Mouse (Mus musculus): ENCODE results near the gene Hist3h2a. TPM values are rescaled to one million over a fixed set of nuclear protein-coding genes. Genes with fewer than 3 reads are reported as not detected.

The Hist3h2a gene
- total and polyA plus RNA-seq, 3 experiments: 13.5 to 108 (median 107) TPM

GRCm38 (mm10) chr11:58978027-58978705 lies 23.7 kb downstream of the Hist3h2a start, which contains the start of gene Trim11:
Gene Trim11, plus strand, starts transcription at chr11:58978093.
- H3K27me3 ChIP-seq (ENCODE audit: insufficient read depth, low read length): no peaks in the 10 kb centered on the region
- peak within 1 kb of the TSS; percentile 98 for H3K4me3 ChIP-seq (ENCODE audit: low read depth, low read length)
- H3K36me3 ChIP-seq (replicated peaks): peaks cover 54% of the 10 kb centered on the region
- peak; percentile 46; the same call in 1 of the 2 replicates for ATAC-seq (ENCODE audit: extremely low read depth, insufficient number of reproducible peaks, low FRiP score, poor library complexity, severe bottlenecking)
- peak; percentile 84 for DNase-seq (ENCODE audit: low spot score)
- TF ChIP-seq POLR2AphosphoS5 (IDR thresholded peaks at IDR 0.05; ENCODE audit: insufficient replicate concordance, low read depth, low read length) (no peak), GATA2 (IDR thresholded peaks at IDR 0.05; ENCODE audit: borderline replicate concordance, low read depth, low read length) (no peak), TAL1 (conservative IDR thresholded peaks at IDR 0.05; ENCODE audit: low read depth, low read length) (no peak), GATA1 (IDR thresholded peaks at IDR 0.05; ENCODE audit: borderline replicate concordance, low read length) (no peak), CTCF (IDR thresholded peaks at IDR 0.05; ENCODE audit: low read depth, low read length) (no peak)
- H3K9me3 ChIP-seq (replicated peaks): no peaks in the 10 kb centered on the region
- peaks cover 63% of the 10 kb centered on the region for H3K4me1 ChIP-seq (ENCODE audit: insufficient read depth, low read depth, low read length)

GRCm38 (mm10) chr11:58978706-58979030 lies 24.2 kb downstream of the Hist3h2a start:
- Histone ChIP-seq H3K4me1 (ENCODE audit: insufficient read depth, low read depth, low read length) (peaks cover 64% of the 10 kb centered on the region), H3K36me3 (replicated peaks) (peaks cover 57% of the 10 kb centered on the region), H3K9me3 (replicated peaks) (no peaks in the 10 kb centered on the region), H3K4me3 (ENCODE audit: low read depth, low read length) (peak overlapping the region; percentile 98), H3K27me3 (ENCODE audit: insufficient read depth, low read length) (no peaks in the 10 kb centered on the region)
- DNase-seq (ENCODE audit: low spot score) (no peak), ATAC-seq (ENCODE audit: extremely low read depth, insufficient number of reproducible peaks, low FRiP score, poor library complexity, severe bottlenecking) (no peak)
- TF ChIP-seq GATA2 (IDR thresholded peaks at IDR 0.05; ENCODE audit: borderline replicate concordance, low read depth, low read length) (no peak), GATA1 (IDR thresholded peaks at IDR 0.05; ENCODE audit: borderline replicate concordance, low read length) (no peak), CTCF (IDR thresholded peaks at IDR 0.05; ENCODE audit: low read depth, low read length) (no peak), TAL1 (conservative IDR thresholded peaks at IDR 0.05; ENCODE audit: low read depth, low read length) (no peak), POLR2AphosphoS5 (IDR thresholded peaks at IDR 0.05; ENCODE audit: insufficient replicate concordance, low read depth, low read length) (no peak)

GRCm38 (mm10) chr11:58979183-58979582 lies 24.7 kb downstream of the Hist3h2a start:
- H3K27me3 ChIP-seq (ENCODE audit: insufficient read depth, low read length): no peaks in the 10 kb centered on the region
- TF ChIP-seq GATA1 (IDR thresholded peaks at IDR 0.05; ENCODE audit: borderline replicate concordance, low read length) (no peak), CTCF (IDR thresholded peaks at IDR 0.05; ENCODE audit: low read depth, low read length) (no peak), POLR2AphosphoS5 (IDR thresholded peaks at IDR 0.05; ENCODE audit: insufficient replicate concordance, low read depth, low read length) (no peak), GATA2 (IDR thresholded peaks at IDR 0.05; ENCODE audit: borderline replicate concordance, low read depth, low read length) (no peak), TAL1 (conservative IDR thresholded peaks at IDR 0.05; ENCODE audit: low read depth, low read length) (no peak)
- peaks cover 57% of the 10 kb centered on the region for H3K36me3 ChIP-seq (replicated peaks)
- peak overlapping the region; percentile 98 for H3K4me3 ChIP-seq (ENCODE audit: low read depth, low read length)
- DNase-seq (ENCODE audit: low spot score) (no peak), ATAC-seq (ENCODE audit: extremely low read depth, insufficient number of reproducible peaks, low FRiP score, poor library complexity, severe bottlenecking) (no peak)
- H3K9me3 ChIP-seq (replicated peaks): no peaks in the 10 kb centered on the region
- peaks cover 64% of the 10 kb centered on the region for H3K4me1 ChIP-seq (ENCODE audit: insufficient read depth, low read depth, low read length)

- peaks cover 64% of the 10 kb centered on the region for H3K4me1 ChIP-seq (ENCODE audit: insufficient read depth, low read depth, low read length)
- ATAC-seq (ENCODE audit: extremely low read depth, insufficient number of reproducible peaks, low FRiP score, poor library complexity, severe bottlenecking) (no peak), DNase-seq (ENCODE audit: low spot score) (no peak)
- no peaks in the 10 kb centered on the region for H3K9me3 ChIP-seq (replicated peaks)
- H3K36me3 ChIP-seq (replicated peaks): peaks cover 57% of the 10 kb centered on the region
- no peaks in the 10 kb centered on the region for H3K27me3 ChIP-seq (ENCODE audit: insufficient read depth, low read length)
- peak overlapping the region; percentile 98 for H3K4me3 ChIP-seq (ENCODE audit: low read depth, low read length)
- TF ChIP-seq GATA2 (IDR thresholded peaks at IDR 0.05; ENCODE audit: borderline replicate concordance, low read depth, low read length) (no peak), TAL1 (conservative IDR thresholded peaks at IDR 0.05; ENCODE audit: low read depth, low read length) (no peak), CTCF (IDR thresholded peaks at IDR 0.05; ENCODE audit: low read depth, low read length) (no peak), GATA1 (IDR thresholded peaks at IDR 0.05; ENCODE audit: borderline replicate concordance, low read length) (no peak), POLR2AphosphoS5 (IDR thresholded peaks at IDR 0.05; ENCODE audit: insufficient replicate concordance, low read depth, low read length) (no peak)
Observed at GRCm38 (mm10) chr11:58979661-58980060, 25.2 kb downstream of the Hist3h2a start.

GRCm38 (mm10) chr11:58980381-58980990 lies 26.0 kb downstream of the Hist3h2a start:
- Histone ChIP-seq H3K27me3 (ENCODE audit: insufficient read depth, low read length) (no peaks in the 10 kb centered on the region), H3K4me1 (ENCODE audit: insufficient read depth, low read depth, low read length) (peaks cover 67% of the 10 kb centered on the region), H3K4me3 (ENCODE audit: low read depth, low read length) (peak overlapping the region; percentile 98), H3K36me3 (replicated peaks) (peaks cover 63% of the 10 kb centered on the region), H3K9me3 (replicated peaks) (no peaks in the 10 kb centered on the region)
- no peak for ATAC-seq (ENCODE audit: extremely low read depth, insufficient number of reproducible peaks, low FRiP score, poor library complexity, severe bottlenecking)
- DNase-seq (ENCODE audit: low spot score): no peak
- TF ChIP-seq CTCF (IDR thresholded peaks at IDR 0.05; ENCODE audit: low read depth, low read length): no peak
- TF ChIP-seq GATA1 (IDR thresholded peaks at IDR 0.05; ENCODE audit: borderline replicate concordance, low read length): no peak
- TF ChIP-seq GATA2 (IDR thresholded peaks at IDR 0.05; ENCODE audit: borderline replicate concordance, low read depth, low read length): no peak
- TF ChIP-seq TAL1 (conservative IDR thresholded peaks at IDR 0.05; ENCODE audit: low read depth, low read length): no peak
- TF ChIP-seq POLR2AphosphoS5 (IDR thresholded peaks at IDR 0.05; ENCODE audit: insufficient replicate concordance, low read depth, low read length): no peak
